Mouse (Mus musculus): Measurements from ENCODE around the gene Fam107a. TPM values are rescaled to one million over a fixed set of nuclear protein-coding genes. Genes with fewer than 3 reads are reported as not detected.

Gene Fam107a
- polyA plus RNA-seq, 1 experiment from 2014 or later: 0.16 TPM

DNA sequence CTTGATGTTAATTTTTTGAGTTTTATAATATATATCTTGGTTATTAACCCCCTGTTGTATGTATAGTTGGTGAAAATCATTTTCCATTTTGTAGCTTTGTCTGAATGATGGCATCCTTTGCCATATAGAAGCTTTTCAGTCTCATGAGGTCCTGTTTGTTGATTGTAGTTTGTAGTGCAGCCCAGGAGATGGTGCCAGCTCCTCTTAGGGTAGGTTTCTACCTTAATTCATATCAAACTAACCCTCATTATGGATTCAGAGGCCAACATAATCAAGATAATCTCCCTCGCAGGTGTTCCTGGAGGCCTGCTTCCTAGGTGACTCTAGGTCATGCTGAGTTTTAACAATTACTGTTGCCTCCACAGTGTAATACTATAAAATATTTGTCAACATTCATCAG is 55.6 kb downstream of the Fam107a start:
- 55% methylated on average over 1 of the region's 1 CpGs for WGBS
- DNase-seq (ENCODE audit: low spot score) (no peak), ATAC-seq (ENCODE audit: low FRiP score) (no peak)
- no peaks in the 10 kb centered on the region for H3K36me3 ChIP-seq (replicated peaks; ENCODE audit: control insufficient read depth, insufficient read depth)
- H3K27me3 ChIP-seq (ENCODE audit: control insufficient read depth, insufficient read depth, low read length): no peaks in the 10 kb centered on the region
- no peaks in the 10 kb centered on the region for H3K4me1 ChIP-seq (replicated peaks; ENCODE audit: control insufficient read depth, insufficient read depth, low read length)
- no peak overlapping the region for H3K9ac ChIP-seq
- H3K4me2 ChIP-seq (replicated peaks): no peak overlapping the region
- H3K4me3 ChIP-seq (replicated peaks; ENCODE audit: low read length): no peak overlapping the region
- H3K27ac ChIP-seq: no peak overlapping the region
- H3K9me3 ChIP-seq (ENCODE audit: control insufficient read depth, low read length): no peaks in the 10 kb centered on the region

DNA sequence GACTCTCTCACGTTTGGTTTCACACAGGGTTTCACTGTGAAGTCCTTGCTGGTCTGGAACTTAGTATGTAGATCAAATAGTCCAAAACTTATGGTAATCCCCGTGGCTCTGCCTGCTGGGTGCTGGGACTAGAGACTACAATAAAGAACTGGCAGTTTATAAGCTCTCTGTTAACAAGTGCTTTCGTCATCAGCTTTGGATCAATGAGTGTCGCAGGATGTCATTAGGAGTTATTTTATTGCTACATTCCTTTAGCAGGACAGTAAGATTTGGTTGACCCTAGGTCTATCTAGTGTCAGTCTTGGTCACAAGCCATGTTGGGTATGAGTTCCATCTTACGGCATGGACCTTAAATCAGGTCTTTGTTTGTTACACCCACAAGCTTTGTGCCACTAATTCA is 57.6 kb downstream of the Fam107a start:
- 81% methylated on average over 5 of the region's 5 CpGs for WGBS
- no peak for DNase-seq (ENCODE audit: low spot score)
- Histone ChIP-seq H3K4me3 (replicated peaks; ENCODE audit: low read length) (no peak overlapping the region), H3K9ac (no peak overlapping the region), H3K4me1 (replicated peaks; ENCODE audit: control insufficient read depth, insufficient read depth, low read length) (no peaks in the 10 kb centered on the region), H3K36me3 (replicated peaks; ENCODE audit: control insufficient read depth, insufficient read depth) (no peaks in the 10 kb centered on the region), H3K27me3 (ENCODE audit: control insufficient read depth, insufficient read depth, low read length) (no peaks in the 10 kb centered on the region), H3K4me2 (replicated peaks) (no peak overlapping the region), H3K27ac (no peak overlapping the region), H3K9me3 (ENCODE audit: control insufficient read depth, low read length) (no peaks in the 10 kb centered on the region)
- ATAC-seq (ENCODE audit: low FRiP score): no peak

DNA sequence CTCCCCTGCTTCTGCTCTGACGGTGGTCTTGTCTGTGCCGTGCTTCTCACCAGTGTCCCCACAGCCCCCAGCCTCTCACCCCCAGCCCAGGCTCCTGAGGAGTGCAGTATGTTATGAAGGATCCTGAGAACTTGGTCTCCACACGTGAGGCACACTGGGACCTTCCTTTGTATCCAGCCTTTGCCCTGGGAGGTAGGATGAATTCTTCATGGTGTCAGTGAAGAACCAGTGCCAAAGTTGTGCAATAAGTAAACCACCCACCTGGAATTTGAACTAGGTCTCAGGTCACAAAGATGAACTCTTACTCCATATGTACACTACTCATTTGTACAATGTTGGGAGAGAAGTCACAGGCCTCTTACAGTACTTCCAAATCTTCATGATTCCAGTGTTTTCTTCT is 58.7 kb downstream of the Fam107a start, which contains the start of gene Acox2:
Gene Acox2, minus strand, starts transcription at position 188 of the 400 bp plus-strand sequence.
- Histone ChIP-seq H3K9me3 (ENCODE audit: control insufficient read depth, low read length) (no peaks in the 10 kb centered on the region), H3K27me3 (ENCODE audit: control insufficient read depth, insufficient read depth, low read length) (no peaks in the 10 kb centered on the region), H3K9ac (no peak within 1 kb of the TSS), H3K4me2 (replicated peaks) (no peak within 1 kb of the TSS), H3K27ac (no peak within 1 kb of the TSS), H3K4me1 (replicated peaks; ENCODE audit: control insufficient read depth, insufficient read depth, low read length) (no peaks in the 10 kb centered on the region), H3K36me3 (replicated peaks; ENCODE audit: control insufficient read depth, insufficient read depth) (no peaks in the 10 kb centered on the region), H3K4me3 (replicated peaks; ENCODE audit: low read length) (no peak within 1 kb of the TSS)
- WGBS: 88% methylated on average over 3 of the region's 3 CpGs
- no peak for DNase-seq (ENCODE audit: low spot score)
- ATAC-seq (ENCODE audit: low FRiP score): no peak

DNA sequence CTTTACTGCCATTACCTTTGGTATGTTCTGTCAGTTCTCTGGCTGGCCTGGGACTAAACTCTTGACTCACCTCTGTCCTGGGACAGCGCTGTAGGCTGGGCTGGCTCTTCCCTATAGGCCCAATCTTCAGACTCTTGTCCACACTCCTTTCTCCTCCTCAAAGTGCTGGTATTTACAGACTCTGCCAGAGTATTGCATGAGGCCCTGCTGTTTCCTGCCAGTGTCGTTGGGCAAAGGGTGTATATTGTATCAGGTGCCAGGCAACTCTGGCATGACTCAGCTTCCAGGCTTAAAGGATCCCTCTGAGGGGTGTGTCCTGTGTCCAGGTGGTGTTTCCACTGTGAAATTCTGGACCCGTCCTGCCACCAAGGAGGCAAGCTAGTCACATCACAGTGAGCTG is 59.1 kb downstream of the Fam107a start:
- no peaks in the 10 kb centered on the region for H3K36me3 ChIP-seq (replicated peaks; ENCODE audit: control insufficient read depth, insufficient read depth)
- H3K27me3 ChIP-seq (ENCODE audit: control insufficient read depth, insufficient read depth, low read length): no peaks in the 10 kb centered on the region
- WGBS: 87% methylated on average over 3 of the region's 3 CpGs
- H3K9me3 ChIP-seq (ENCODE audit: control insufficient read depth, low read length): no peaks in the 10 kb centered on the region
- no peak overlapping the region for H3K4me2 ChIP-seq (replicated peaks)
- no peak overlapping the region for H3K9ac ChIP-seq
- no peak for DNase-seq (ENCODE audit: low spot score)
- H3K4me3 ChIP-seq (replicated peaks; ENCODE audit: low read length): no peak overlapping the region
- no peak overlapping the region for H3K27ac ChIP-seq
- no peak for ATAC-seq (ENCODE audit: low FRiP score)
- H3K4me1 ChIP-seq (replicated peaks; ENCODE audit: control insufficient read depth, insufficient read depth, low read length): no peaks in the 10 kb centered on the region

DNA sequence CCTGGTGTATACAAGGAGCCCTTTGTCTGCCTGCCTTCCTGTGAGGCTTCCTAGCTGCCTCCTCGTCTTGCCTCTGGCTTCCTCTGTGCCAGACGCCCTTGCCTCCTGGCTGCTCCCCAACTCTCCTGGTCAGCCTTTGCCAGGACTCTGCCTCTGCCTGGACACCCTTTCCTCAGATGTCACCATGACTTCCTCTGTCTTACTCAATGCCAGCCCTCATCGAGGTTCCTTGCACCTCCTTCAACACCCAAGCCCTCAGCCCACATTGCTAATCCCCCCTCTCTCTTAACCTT is 59.5 kb downstream of the Fam107a start:
- Histone ChIP-seq H3K36me3 (replicated peaks; ENCODE audit: control insufficient read depth, insufficient read depth) (no peaks in the 10 kb centered on the region), H3K9ac (no peak overlapping the region), H3K4me2 (replicated peaks) (no peak overlapping the region), H3K9me3 (ENCODE audit: control insufficient read depth, low read length) (no peaks in the 10 kb centered on the region), H3K4me1 (replicated peaks; ENCODE audit: control insufficient read depth, insufficient read depth, low read length) (no peaks in the 10 kb centered on the region), H3K27me3 (ENCODE audit: control insufficient read depth, insufficient read depth, low read length) (no peaks in the 10 kb centered on the region), H3K27ac (no peak overlapping the region), H3K4me3 (replicated peaks; ENCODE audit: low read length) (no peak overlapping the region)
- ATAC-seq (ENCODE audit: low FRiP score) (peak; percentile 47; the same call in 1 of the 2 replicates), DNase-seq (ENCODE audit: low spot score) (no peak)
- WGBS: 38% methylated on average over 3 of the region's 3 CpGs

DNA sequence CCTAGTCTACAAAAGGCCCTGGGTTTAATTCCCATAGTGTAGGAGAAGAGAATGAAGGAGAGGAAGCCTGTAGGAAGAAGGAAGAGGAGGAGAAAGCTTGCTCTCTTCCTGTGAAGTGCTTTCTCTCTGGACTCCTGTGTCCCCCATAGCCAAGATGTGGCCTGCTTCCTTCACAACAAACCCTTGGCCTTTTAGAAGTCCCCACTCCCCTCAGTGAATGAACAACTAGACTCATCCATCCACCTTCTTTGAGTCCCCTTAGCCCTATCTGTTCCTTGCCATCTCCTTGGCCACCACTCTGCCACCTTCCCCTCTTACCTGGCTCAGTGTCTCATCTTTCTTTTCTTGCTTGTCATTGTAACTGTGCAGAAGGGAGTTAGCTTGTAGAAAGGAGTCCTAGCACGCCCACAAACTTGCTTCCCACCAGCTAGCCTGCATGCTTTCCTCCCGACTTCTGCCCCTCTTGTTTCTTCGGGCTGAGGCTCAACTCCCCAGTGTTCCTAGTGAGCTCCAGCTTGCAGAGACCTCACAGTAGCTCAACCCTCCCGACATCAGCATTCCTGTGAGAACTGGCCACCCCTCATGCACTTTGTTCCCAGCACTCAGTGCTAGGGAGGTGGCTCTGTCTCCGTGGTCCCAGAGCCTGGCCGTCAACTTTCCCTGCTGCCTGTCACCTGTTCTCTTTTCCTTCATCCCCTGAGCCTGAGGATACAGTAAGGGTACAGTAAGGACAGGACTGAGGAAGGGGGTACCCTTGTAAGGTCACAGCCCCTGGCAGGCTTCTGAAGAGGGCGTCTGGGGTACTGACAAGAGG is 60.1 kb downstream of the Fam107a start:
- no peak overlapping the region for H3K4me2 ChIP-seq (replicated peaks)
- H3K27ac ChIP-seq: no peak overlapping the region
- WGBS: 51% methylated on average over 7 of the region's 7 CpGs
- no peak overlapping the region for H3K9ac ChIP-seq
- no peaks in the 10 kb centered on the region for H3K27me3 ChIP-seq (ENCODE audit: control insufficient read depth, insufficient read depth, low read length)
- ATAC-seq (ENCODE audit: low FRiP score) (no peak), DNase-seq (ENCODE audit: low spot score) (no peak)
- H3K4me1 ChIP-seq (replicated peaks; ENCODE audit: control insufficient read depth, insufficient read depth, low read length): no peaks in the 10 kb centered on the region
- no peaks in the 10 kb centered on the region for H3K36me3 ChIP-seq (replicated peaks; ENCODE audit: control insufficient read depth, insufficient read depth)
- no peaks in the 10 kb centered on the region for H3K9me3 ChIP-seq (ENCODE audit: control insufficient read depth, low read length)
- H3K4me3 ChIP-seq (replicated peaks; ENCODE audit: low read length): no peak overlapping the region

DNA sequence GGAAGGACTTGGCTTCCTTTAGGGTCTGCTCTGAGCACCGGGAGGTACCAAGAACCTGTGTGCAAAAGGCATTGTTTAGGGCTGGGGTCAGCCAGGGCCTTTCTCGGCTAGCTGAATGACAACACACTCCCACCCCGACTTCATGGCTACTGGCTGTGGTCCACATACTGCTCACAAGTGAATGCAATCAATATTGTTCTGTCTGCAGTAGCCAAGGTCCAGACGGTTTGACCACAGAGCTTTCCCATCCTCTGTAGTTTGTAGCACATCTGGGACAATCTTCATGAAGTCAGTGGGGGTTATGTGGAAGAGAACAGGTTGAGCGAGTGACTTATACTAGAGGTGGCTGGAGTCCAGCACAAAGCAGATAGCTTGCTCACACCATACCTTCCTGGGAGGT is 60.9 kb downstream of the Fam107a start:
- no peak overlapping the region for H3K4me2 ChIP-seq (replicated peaks)
- no peaks in the 10 kb centered on the region for H3K4me1 ChIP-seq (replicated peaks; ENCODE audit: control insufficient read depth, insufficient read depth, low read length)
- DNase-seq (ENCODE audit: low spot score) (no peak), ATAC-seq (ENCODE audit: low FRiP score) (no peak)
- no peaks in the 10 kb centered on the region for H3K9me3 ChIP-seq (ENCODE audit: control insufficient read depth, low read length)
- no peak overlapping the region for H3K4me3 ChIP-seq (replicated peaks; ENCODE audit: low read length)
- H3K9ac ChIP-seq: no peak overlapping the region
- 78% methylated on average over 5 of the region's 5 CpGs for WGBS
- H3K27ac ChIP-seq: no peak overlapping the region
- H3K36me3 ChIP-seq (replicated peaks; ENCODE audit: control insufficient read depth, insufficient read depth): no peaks in the 10 kb centered on the region
- no peaks in the 10 kb centered on the region for H3K27me3 ChIP-seq (ENCODE audit: control insufficient read depth, insufficient read depth, low read length)

DNA sequence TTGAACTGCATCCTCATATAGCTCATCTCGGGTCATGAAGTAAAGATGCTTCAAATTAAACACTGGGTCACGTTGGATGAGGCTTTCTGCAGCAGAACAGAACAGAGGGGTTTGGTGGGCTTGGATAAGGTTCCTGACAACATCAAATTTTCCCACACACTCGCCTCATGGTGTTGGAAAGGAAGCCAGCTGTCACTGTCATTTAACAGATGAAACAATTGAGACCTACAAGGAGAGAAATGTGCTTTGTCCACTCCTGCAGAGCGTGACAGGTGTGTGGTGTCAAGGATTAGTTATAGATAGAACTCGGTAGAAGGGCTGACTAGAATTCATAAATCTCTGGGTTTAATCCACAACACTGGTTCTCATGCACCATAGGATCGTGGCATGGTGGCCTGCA is 61.8 kb downstream of the Fam107a start:
- H3K9me3 ChIP-seq (ENCODE audit: control insufficient read depth, low read length): no peaks in the 10 kb centered on the region
- no peak overlapping the region for H3K4me3 ChIP-seq (replicated peaks; ENCODE audit: low read length)
- no peak overlapping the region for H3K27ac ChIP-seq
- no peak overlapping the region for H3K9ac ChIP-seq
- DNase-seq (ENCODE audit: low spot score) (no peak), ATAC-seq (ENCODE audit: low FRiP score) (no peak)
- H3K27me3 ChIP-seq (ENCODE audit: control insufficient read depth, insufficient read depth, low read length): no peaks in the 10 kb centered on the region
- H3K4me1 ChIP-seq (replicated peaks; ENCODE audit: control insufficient read depth, insufficient read depth, low read length): no peaks in the 10 kb centered on the region
- 70% methylated on average over 6 of the region's 6 CpGs for WGBS
- H3K4me2 ChIP-seq (replicated peaks): no peak overlapping the region
- no peaks in the 10 kb centered on the region for H3K36me3 ChIP-seq (replicated peaks; ENCODE audit: control insufficient read depth, insufficient read depth)

DNA sequence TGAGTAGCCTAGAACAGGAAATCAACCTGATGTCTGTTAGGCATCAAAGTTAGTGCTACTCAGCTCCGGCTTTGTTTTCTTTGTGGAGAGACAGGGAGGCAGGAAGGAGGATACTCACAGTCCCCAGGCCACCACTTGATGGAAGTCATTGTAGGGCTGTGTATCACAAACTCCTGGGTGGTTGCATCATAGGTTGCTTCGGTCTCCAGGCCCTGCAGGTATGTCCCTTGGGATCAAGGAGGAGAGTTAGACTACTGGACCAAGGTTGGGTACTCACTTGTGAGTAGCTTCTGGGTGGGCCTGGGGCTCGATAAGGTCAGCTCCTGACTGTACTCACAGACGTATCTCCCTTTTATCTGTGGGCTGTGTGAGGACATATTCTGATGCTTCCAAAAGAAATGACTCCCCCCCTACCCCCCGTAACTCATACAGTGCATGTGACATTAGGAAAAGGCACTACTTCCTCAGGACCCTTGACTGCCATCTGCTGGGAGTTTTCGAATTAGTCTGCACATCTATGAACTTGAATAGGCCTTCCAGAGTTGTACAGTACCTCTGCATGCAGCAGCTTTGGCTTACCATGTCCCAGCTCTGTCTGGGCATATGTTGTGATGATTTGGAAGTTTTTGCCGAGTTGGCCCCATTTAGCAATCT is 62.6 kb downstream of the Fam107a start:
- WGBS: 84% methylated on average over 7 of the region's 7 CpGs

More for the DNA sequence above, 62.6 kb downstream of the Fam107a start:
- no peaks in the 10 kb centered on the region for H3K4me1 ChIP-seq (replicated peaks; ENCODE audit: control insufficient read depth, insufficient read depth, low read length)
- ATAC-seq (ENCODE audit: low FRiP score) (no peak), DNase-seq (ENCODE audit: low spot score) (peak; percentile 72)
- H3K9me3 ChIP-seq (ENCODE audit: control insufficient read depth, low read length): no peaks in the 10 kb centered on the region
- no peak overlapping the region for H3K4me2 ChIP-seq (replicated peaks)
- no peak overlapping the region for H3K9ac ChIP-seq
- no peak overlapping the region for H3K4me3 ChIP-seq (replicated peaks; ENCODE audit: low read length)
- H3K27ac ChIP-seq: no peak overlapping the region
- H3K27me3 ChIP-seq (ENCODE audit: control insufficient read depth, insufficient read depth, low read length): no peaks in the 10 kb centered on the region
- no peaks in the 10 kb centered on the region for H3K36me3 ChIP-seq (replicated peaks; ENCODE audit: control insufficient read depth, insufficient read depth)

Measured in hindbrain, embryonic 14.5 days (tissue).